Mouse (Mus musculus) testis, adult 2 months (tissue): ENCODE data around the gene Plxdc2. TPM values are rescaled to one million over a fixed set of nuclear protein-coding genes. Genes with fewer than 3 reads are reported as not detected.

Source experiments
- H3K27ac ChIP-seq: fragments of 200-500 bp; 2 replicates; pipeline ENCODE4 v1.5.1; 2012; ENCODE audit warnings: low read depth, low read length; ENCODE audit not compliant: control insufficient read depth, insufficient read depth
- H3K27me3 ChIP-seq: fragments of 200-500 bp; 2 replicates; pipeline ENCODE4 v1.6.1; 2012; ENCODE audit warnings: mild to moderate bottlenecking, low read length, moderate library complexity; ENCODE audit not compliant: control insufficient read depth, insufficient read depth
- H3K36me3 ChIP-seq: fragments of 200-500 bp; 2 replicates; pipeline ENCODE4 v1.6.1; 2012; ENCODE audit warnings: mild to moderate bottlenecking, low read length; ENCODE audit not compliant: control insufficient read depth, insufficient read depth
- H3K4me1 ChIP-seq: fragments of 200-500 bp; 2 replicates; pipeline ENCODE4 v1.6.1; 2012; ENCODE audit warnings: low read length; ENCODE audit not compliant: control insufficient read depth, insufficient read depth
- H3K4me3 ChIP-seq: fragments of 200-500 bp; 2 replicates; pipeline ENCODE4 v1.5.1; 2012; ENCODE audit warnings: low read depth, mild to moderate bottlenecking, low read length, moderate library complexity, mixed read lengths; ENCODE audit not compliant: control insufficient read depth
- CTCF ChIP-seq: fragments of 200-500 bp; IDR thresholded peaks from 2 replicates; pipeline ENCODE4 v1.5.1; 2012; ENCODE audit warnings: low read depth, mild to moderate bottlenecking, inconsistent platforms, low read length, moderate library complexity; ENCODE audit not compliant: control insufficient read depth, insufficient read depth, insufficient replicate concordance
- POLR2A ChIP-seq: fragments of 200-500 bp; IDR thresholded peaks from 2 replicates; pipeline ENCODE4 v1.6.1; 2012; ENCODE audit warnings: low read depth, mild to moderate bottlenecking, inconsistent platforms, low read length, moderate library complexity; ENCODE audit not compliant: control insufficient read depth
- polyA plus RNA-seq: library from polyadenylated mRNA; depleted of rRNA; stranded (reverse); fragments of >200 nt; gene quantifications from 2 replicates; pipeline ENCODE4 v1.2.3, GENCODE M21; 2012

Gene Plxdc2
- polyA plus RNA-seq, 1 experiment = 1.2 TPM

GRCm38 (mm10) chr2:16386206-16386605 lies 30.1 kb downstream of the Plxdc2 start:
- Histone ChIP-seq H3K27me3 (no peaks in the 10 kb centered on the region), H3K27ac (no peak overlapping the region), H3K4me1 (no peaks in the 10 kb centered on the region), H3K4me3 (no peak overlapping the region), H3K36me3 (no peaks in the 10 kb centered on the region)
- no peak for TF ChIP-seq CTCF

- TF ChIP-seq CTCF = no peak
- no peak for TF ChIP-seq POLR2A
- H3K4me1 ChIP-seq = no peaks in the 10 kb centered on the region
- H3K27ac ChIP-seq = no peak overlapping the region
- no peaks in the 10 kb centered on the region for H3K36me3 ChIP-seq
- no peak overlapping the region for H3K4me3 ChIP-seq
- no peaks in the 10 kb centered on the region for H3K27me3 ChIP-seq
Measured at GRCm38 (mm10) chr2:16386692-16387091, 30.6 kb downstream of the Plxdc2 start.

- TF ChIP-seq POLR2A = no peak
- no peak for TF ChIP-seq CTCF
- H3K27me3 ChIP-seq = no peaks in the 10 kb centered on the region
- no peak overlapping the region for H3K27ac ChIP-seq
- no peaks in the 10 kb centered on the region for H3K4me1 ChIP-seq
- H3K36me3 ChIP-seq = no peaks in the 10 kb centered on the region
- H3K4me3 ChIP-seq = no peak overlapping the region
Measured at GRCm38 (mm10) chr2:16387787-16388186, 31.7 kb downstream of the Plxdc2 start.

- Histone ChIP-seq H3K4me3 (no peak overlapping the region), H3K27me3 (no peaks in the 10 kb centered on the region), H3K27ac (no peak overlapping the region), H3K36me3 (no peaks in the 10 kb centered on the region), H3K4me1 (no peaks in the 10 kb centered on the region)
- TF ChIP-seq CTCF = no peak
- no peak for TF ChIP-seq POLR2A
Measured at GRCm38 (mm10) chr2:16397501-16397900, 41.4 kb downstream of the Plxdc2 start.

- no peak overlapping the region for H3K27ac ChIP-seq
- no peak for TF ChIP-seq POLR2A
- TF ChIP-seq CTCF = no peak
Measured at GRCm38 (mm10) chr2:16398006-16398405, 41.9 kb downstream of the Plxdc2 start.

GRCm38 (mm10) chr2:16398896-16399295 lies 42.8 kb downstream of the Plxdc2 start:
- Histone ChIP-seq H3K4me3 (no peak overlapping the region), H3K27ac (no peak overlapping the region), H3K4me1 (no peaks in the 10 kb centered on the region), H3K36me3 (no peaks in the 10 kb centered on the region), H3K27me3 (no peaks in the 10 kb centered on the region)
- TF ChIP-seq POLR2A (no peak), CTCF (no peak)

More at GRCm38 (mm10) chr2:16398006-16398405, 41.9 kb downstream of the Plxdc2 start:
- H3K27me3 ChIP-seq = no peaks in the 10 kb centered on the region
- no peak overlapping the region for H3K4me3 ChIP-seq
- no peaks in the 10 kb centered on the region for H3K4me1 ChIP-seq
- H3K36me3 ChIP-seq = no peaks in the 10 kb centered on the region

- Histone ChIP-seq H3K36me3 (no peaks in the 10 kb centered on the region), H3K27me3 (no peaks in the 10 kb centered on the region), H3K4me3 (no peak overlapping the region), H3K4me1 (no peaks in the 10 kb centered on the region), H3K27ac (no peak overlapping the region)
- no peak for TF ChIP-seq POLR2A
- TF ChIP-seq CTCF = no peak
Measured at GRCm38 (mm10) chr2:16406508-16406907, 50.4 kb downstream of the Plxdc2 start.

- Histone ChIP-seq H3K36me3 (no peaks in the 10 kb centered on the region), H3K27ac (no peak overlapping the region), H3K4me3 (no peak overlapping the region), H3K27me3 (no peaks in the 10 kb centered on the region), H3K4me1 (no peaks in the 10 kb centered on the region)
- TF ChIP-seq POLR2A (no peak), CTCF (no peak)
Measured at GRCm38 (mm10) chr2:16414340-16414976, 58.4 kb downstream of the Plxdc2 start.
